Mouse (Mus musculus) heart, adult 8-10 months (tissue): Measurements from ENCODE around the gene Prim2. TPM values are rescaled to one million over a fixed set of nuclear protein-coding genes. Genes with fewer than 3 reads are reported as not detected.

Experiments
- DNase-seq: peaks from one replicate; pipeline ENCODE4 v3.0.0; 2022; ENCODE audit warnings: low spot score
- total RNA-seq, 4 experiments: library from RNA; stranded (reverse); gene quantifications; 2 replicates each; pipeline ENCODE4 v1.2.4; 2022

Gene Prim2
- total RNA-seq, 4 experiments from 2014 or later = 1.5 to 2.4 (median 1.8) TPM

- DNase-seq = no peak
These were observed 59.4 kb downstream of the Prim2 start for GRCm38 (mm10) chr1:33610026-33610721.

- no peak for DNase-seq
These were observed 61.5 kb downstream of the Prim2 start for GRCm38 (mm10) chr1:33608133-33608532.

- no peak for DNase-seq
These were observed 65.4 kb downstream of the Prim2 start for GRCm38 (mm10) chr1:33604087-33604699.

GRCm38 (mm10) chr1:33599698-33600097, 69.9 kb downstream of the Prim2 start:
- no peak for DNase-seq

- no peak for DNase-seq
These were observed 70.5 kb downstream of the Prim2 start for GRCm38 (mm10) chr1:33599019-33599667.

GRCm38 (mm10) chr1:33597043-33597442, 72.6 kb downstream of the Prim2 start:
- DNase-seq = no peak

- no peak for DNase-seq
These were observed 73.7 kb downstream of the Prim2 start for GRCm38 (mm10) chr1:33595936-33596335.

- no peak for DNase-seq
These were observed 74.6 kb downstream of the Prim2 start for GRCm38 (mm10) chr1:33594966-33595365.

GRCm38 (mm10) chr1:33593718-33594388, 75.7 kb downstream of the Prim2 start:
- DNase-seq = no peak

- no peak for DNase-seq
These were observed 77.5 kb downstream of the Prim2 start for GRCm38 (mm10) chr1:33591997-33592608.

- no peak for DNase-seq
These were observed 78.8 kb downstream of the Prim2 start for GRCm38 (mm10) chr1:33590556-33591411.

- no peak for DNase-seq
These were observed 80.1 kb downstream of the Prim2 start for GRCm38 (mm10) chr1:33589531-33589930.

GRCm38 (mm10) chr1:33588557-33588956, 81.0 kb downstream of the Prim2 start:
- DNase-seq = no peak

GRCm38 (mm10) chr1:33584590-33584978, 85.0 kb downstream of the Prim2 start:
- DNase-seq = no peak

- DNase-seq = no peak
These were observed 85.6 kb downstream of the Prim2 start for GRCm38 (mm10) chr1:33583817-33584589.

- DNase-seq = no peak
These were observed 91.0 kb downstream of the Prim2 start for GRCm38 (mm10) chr1:33578593-33578992.

GRCm38 (mm10) chr1:33574459-33574858, 95.1 kb downstream of the Prim2 start:
- DNase-seq = no peak

GRCm38 (mm10) chr1:33565764-33566401, 103.7 kb downstream of the Prim2 start:
- no peak for DNase-seq

- DNase-seq = no peak
These were observed 105.6 kb downstream of the Prim2 start for GRCm38 (mm10) chr1:33564032-33564431.

GRCm38 (mm10) chr1:33563611-33564010, 106.0 kb downstream of the Prim2 start:
- no peak for DNase-seq
